Mouse (Mus musculus): ENCODE results near the gene Gabbr2.
"Not testable (repeated sequence)": the region's sequence is repeated elsewhere in the genome, so short reads cannot be mapped to it uniquely, and the experiment has no call there.

Gabbr2 gene

DNA sequence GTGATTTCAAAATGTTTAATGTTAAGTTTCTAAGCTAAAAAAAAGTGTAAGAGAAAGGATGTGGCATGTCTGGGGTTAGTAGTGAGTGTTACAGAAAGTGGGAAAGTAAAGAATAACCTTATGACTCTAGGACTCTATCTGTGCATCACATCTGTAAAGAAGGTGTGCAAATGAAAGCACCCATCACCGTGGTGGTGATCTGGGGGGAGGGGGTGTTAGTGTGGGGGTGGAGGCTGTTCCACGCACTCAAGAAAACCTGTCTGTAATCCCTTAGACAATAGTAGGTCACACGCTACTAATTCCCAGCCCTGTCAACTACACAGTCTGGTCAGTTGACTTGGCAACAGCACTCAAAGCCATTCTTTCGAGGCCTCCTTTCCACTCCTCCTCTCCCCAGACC lies 350.4 kb downstream of the Gabbr2 start:
- DNase-seq, result no peak

GRCm38 (mm10) chr4:46639866-46640265 lies 351.8 kb downstream of the Gabbr2 start:
- DNase-seq, result no peak

DNA sequence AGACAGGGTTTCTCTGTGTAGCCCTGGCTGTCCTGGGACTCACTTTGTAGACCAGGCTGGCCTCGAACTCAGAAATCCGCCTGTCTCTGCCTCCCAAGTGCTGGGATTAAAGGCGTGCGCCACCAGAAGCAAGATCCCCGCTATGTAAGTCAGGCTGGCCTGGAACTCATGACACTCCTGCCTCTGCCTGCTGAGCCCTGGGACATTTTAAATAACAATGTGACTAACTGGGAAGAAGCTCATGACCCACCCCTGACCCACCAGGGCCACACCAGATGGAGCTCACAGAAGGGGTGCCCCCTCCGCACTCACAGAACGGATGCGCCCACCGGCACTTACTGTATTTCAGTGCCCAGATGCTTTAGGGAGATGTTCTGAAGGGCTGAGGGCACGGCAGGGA lies 354.4 kb downstream of the Gabbr2 start:
- not testable (repeated sequence) for DNase-seq

DNA sequence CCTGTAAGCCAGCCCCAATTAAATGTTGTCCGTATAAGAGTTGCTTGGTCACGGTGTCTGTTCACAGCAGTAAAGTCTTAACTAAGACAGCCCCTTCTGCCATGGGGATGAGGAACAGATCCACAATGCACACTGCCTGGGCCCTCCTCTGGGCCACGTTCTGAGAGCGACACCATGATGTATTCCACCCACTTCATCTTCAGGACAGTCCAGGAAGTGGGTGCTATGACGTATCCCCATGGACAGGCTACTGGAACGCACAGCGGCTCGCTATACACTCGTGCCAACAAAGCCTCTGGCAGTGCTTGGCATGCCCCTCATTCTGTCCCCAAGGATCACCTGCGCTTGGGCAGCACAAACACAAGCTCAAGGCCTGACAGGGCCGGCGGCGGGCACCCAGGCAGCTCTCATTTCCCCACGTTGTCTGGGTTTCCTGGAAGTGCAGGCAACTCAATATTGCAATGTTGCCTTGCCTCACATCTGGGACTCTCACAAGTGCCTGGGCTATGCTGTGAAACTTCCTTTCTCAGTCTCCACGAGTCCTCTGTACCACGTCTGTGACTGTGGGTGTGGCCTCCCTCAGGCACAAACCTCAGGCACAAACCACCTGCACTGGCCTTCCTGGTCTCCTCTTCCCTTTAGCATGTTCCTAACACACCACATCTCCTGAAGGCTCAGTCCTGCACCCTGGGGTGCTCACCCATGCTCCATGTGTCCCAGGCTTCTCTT lies 355.8 kb downstream of the Gabbr2 start:
- no peak for DNase-seq

GRCm38 (mm10) chr4:46634881-46635280 lies 356.8 kb downstream of the Gabbr2 start:
- DNase-seq, result no peak

DNA sequence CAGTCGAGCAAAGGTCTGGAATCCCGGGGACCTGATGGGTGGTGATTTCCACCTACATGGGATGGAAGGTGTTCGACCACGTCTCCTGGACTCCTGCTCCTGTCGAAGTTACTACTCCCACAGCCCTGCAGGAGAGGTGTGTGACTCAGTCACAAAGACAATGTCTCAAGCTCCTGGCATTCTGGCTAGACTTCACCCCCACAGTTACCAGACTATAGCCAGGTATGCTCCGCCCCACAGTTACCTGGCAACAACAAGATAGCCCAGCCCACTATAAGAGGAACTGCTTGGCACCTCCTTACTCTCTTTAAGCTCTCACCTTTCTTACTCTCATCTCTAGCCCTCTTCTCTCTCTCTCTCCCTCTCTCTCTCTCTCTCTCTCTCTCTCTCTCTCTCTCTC lies 358.1 kb downstream of the Gabbr2 start:
- not testable (repeated sequence) for DNase-seq

DNA sequence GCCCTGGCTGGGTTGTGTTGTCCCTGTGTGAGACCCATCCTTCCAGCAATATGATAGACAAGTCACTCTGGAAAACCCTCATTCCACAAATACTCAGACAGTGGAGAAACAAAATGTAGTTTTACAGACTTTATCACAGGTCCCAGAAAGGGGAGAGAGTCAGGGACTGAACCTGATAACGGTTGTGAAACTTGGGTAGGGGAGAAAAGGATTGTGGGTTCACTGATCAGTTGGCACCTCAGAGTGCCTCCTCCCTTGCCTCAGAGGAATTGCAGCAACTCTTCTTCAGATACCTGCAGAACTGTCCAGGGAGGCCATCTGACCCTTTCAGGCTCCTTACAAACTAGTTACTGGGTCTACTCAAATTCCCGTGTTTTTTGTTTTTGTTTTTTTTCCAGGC lies 359.2 kb downstream of the Gabbr2 start:
- DNase-seq, result no peak

- DNase-seq, result no peak
Observed at GRCm38 (mm10) chr4:46630390-46630789, 361.3 kb downstream of the Gabbr2 start.

- DNase-seq, result no peak
Observed at GRCm38 (mm10) chr4:46628873-46629272, 362.8 kb downstream of the Gabbr2 start.

GRCm38 (mm10) chr4:46628081-46628480 lies 363.6 kb downstream of the Gabbr2 start:
- no peak for DNase-seq

DNA sequence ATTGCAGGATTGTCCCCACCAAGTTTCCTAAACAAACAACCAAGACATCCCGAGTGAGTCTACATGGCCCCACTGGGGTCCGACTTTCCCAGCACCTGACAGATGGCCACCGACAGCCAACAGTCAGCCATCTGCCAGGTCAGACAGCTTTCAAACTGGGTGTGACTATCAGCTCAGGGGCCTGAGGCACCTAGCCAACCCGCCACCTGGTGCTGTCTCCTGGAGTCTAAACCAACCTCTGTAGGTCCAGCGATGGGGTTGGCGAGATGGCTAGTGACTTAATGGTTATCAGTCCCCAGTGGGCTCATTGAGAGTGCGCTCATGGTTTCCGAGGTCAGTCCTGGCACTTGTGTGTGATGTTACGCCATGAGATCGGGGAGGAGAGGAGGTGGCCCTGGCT lies 366.6 kb downstream of the Gabbr2 start:
- peak; percentile 87 for DNase-seq

DNA sequence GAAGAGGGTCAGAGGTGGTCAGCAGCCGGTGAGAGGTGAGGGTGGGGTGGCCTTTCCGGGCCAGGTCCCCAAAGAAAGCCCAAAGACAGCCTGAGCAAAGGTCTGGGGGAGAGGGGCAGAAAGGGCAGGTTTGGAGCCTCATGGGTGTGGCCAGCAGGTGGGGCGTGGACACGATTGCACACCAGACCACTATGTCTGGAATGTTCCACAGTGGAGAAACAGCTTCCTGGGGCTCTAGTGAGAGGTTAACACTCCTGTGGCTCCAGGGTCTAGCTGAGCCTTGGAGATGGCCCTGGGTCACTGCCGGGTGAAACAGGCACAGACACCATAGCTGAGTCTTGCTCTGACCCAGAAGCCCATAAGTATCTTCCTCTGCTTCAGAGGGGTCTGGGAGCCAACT lies 368.7 kb downstream of the Gabbr2 start:
- DNase-seq, result no peak

DNA sequence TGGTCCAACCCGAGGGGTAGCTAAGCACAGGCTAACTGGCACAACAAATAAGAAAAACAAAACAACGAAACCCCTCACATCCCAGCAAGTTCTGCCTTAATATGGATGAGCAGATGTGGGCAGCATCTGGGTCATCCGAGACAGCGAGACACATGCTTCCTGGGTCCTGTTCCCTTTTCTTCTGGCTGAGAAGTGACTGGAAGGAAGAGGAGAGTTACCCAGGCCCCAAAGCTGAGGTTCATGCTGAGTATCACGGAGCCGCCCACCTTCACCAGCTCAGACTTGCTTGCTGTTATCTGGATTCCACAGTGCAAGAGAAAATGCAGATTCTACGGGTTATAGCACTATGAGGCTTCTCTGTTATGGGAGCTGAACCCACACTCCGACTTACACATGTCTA lies 370.7 kb downstream of the Gabbr2 start:
- DNase-seq, result no peak

- no peak for DNase-seq
Observed at GRCm38 (mm10) chr4:46620330-46620729, 371.3 kb downstream of the Gabbr2 start.

- no peak for DNase-seq
Observed at GRCm38 (mm10) chr4:46618196-46618817, 373.4 kb downstream of the Gabbr2 start.

DNA sequence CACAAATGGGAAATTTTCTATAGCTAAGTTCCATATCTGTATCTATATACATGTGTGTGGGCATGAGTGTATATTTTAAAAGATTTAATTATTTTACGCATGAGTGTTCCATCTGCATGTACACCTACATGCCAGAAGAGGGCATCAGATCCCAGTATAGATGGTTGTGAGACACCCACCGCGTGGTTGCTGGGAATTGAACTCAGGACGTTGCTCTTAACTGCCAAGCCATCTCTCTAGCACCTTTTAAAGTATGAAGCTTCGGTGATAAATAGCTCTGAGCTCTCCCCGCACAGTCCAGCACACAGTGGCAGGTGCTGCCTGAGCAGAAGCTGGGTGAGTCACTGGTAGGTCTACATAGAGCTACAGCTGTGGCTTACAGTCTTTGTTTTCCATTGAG lies 374.3 kb downstream of the Gabbr2 start:
- no peak for DNase-seq

- DNase-seq, result no peak
Observed at GRCm38 (mm10) chr4:46614641-46615040, 377.0 kb downstream of the Gabbr2 start.

DNA sequence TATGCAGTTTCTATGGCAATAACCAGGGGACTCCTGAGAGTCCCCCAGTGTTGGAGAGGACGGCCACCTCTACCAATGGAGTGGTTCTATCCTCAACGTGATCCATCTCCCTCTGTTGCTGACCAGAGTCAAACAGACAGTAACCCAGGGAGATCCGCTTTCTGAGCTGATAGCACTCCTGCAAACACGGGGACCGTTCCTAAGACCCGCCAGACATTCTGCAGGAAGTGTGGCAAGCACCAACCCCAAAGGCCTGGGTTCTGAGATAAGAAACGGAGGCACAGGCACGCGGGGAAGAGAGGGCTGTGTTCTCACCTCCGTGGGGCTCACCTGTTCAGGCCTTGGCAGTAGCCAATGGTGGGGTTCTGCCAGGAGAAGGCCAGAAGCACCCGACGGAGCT lies 378.1 kb downstream of the Gabbr2 start:
- DNase-seq, result no peak

Measured in cerebellum, adult 9-11 months (tissue).